Mouse (Mus musculus) CH12.LX (cell line): ENCODE measurements at regions not wholly inside any gene's neighbourhood (a gene's known extent, or its start where the extent isn't known, plus 50 kb on each side); places are given as distances from the start of the nearest gene placed in this dataset.

Experiments
- CTCF ChIP-seq, 2 experiments: IDR thresholded peaks in 1 of 2; conservative IDR thresholded peaks in 1 of 2; 2 replicates each; pipeline ENCODE4 v1.5.1; 2011 to 2012; ENCODE audit warnings: low read depth in 2 of 2, low read length in 2 of 2, improper control_type of control experiment in 1 of 2, inconsistent platforms in 1 of 2, mild to moderate bottlenecking in 1 of 2, moderate library complexity in 1 of 2
- EP300 ChIP-seq: IDR thresholded peaks from 2 replicates; pipeline ENCODE4 v1.6.1; 2011; ENCODE audit warnings: low read length, improper control_type of control experiment
- GABPA ChIP-seq: IDR thresholded peaks from 2 replicates; pipeline ENCODE4 v1.6.1; 2012; ENCODE audit warnings: low read depth, low read length, improper control_type of control experiment, inconsistent platforms; ENCODE audit not compliant: insufficient replicate concordance
- HCFC1 ChIP-seq: IDR thresholded peaks from 2 replicates; pipeline ENCODE4 v1.6.1; 2012; ENCODE audit warnings: low read depth, mild to moderate bottlenecking, inconsistent platforms, low read length, improper control_type of control experiment
- MAFK ChIP-seq: IDR thresholded peaks from 2 replicates; pipeline ENCODE4 v1.6.1; 2011; ENCODE audit warnings: low read length, improper control_type of control experiment; ENCODE audit not compliant: insufficient replicate concordance
- NRF1 ChIP-seq: IDR thresholded peaks from 2 replicates; pipeline ENCODE4 v1.6.1; 2014; ENCODE audit warnings: low read depth, mild to moderate bottlenecking, inconsistent platforms, low read length, improper control_type of control experiment, moderate library complexity
- POLR2A ChIP-seq: IDR thresholded peaks from 2 replicates; pipeline ENCODE4 v1.6.1; 2011; ENCODE audit warnings: low read depth, mild to moderate bottlenecking, improper control_type of control experiment, low read length
- POLR2AphosphoS2 ChIP-seq: IDR thresholded peaks from 2 replicates; pipeline ENCODE4 v1.6.1; 2011; ENCODE audit warnings: low read depth, low read length, improper control_type of control experiment
- USF1 ChIP-seq: IDR thresholded peaks from 2 replicates; pipeline ENCODE4 v1.6.1; 2014; ENCODE audit warnings: low read depth, mild to moderate bottlenecking, inconsistent platforms, low read length, improper control_type of control experiment
- USF2 ChIP-seq: conservative IDR thresholded peaks from 2 replicates; pipeline ENCODE4 v1.6.1; 2011; ENCODE audit warnings: low read depth, low read length, improper control_type of control experiment

GRCm38 (mm10) chr13:112116101-112116726, 172.0 kb upstream of the Ankrd55 start:
- TF ChIP-seq MAFK: no peak
- no peak for TF ChIP-seq EP300
- no peak for TF ChIP-seq POLR2A
- TF ChIP-seq CTCF (conservative IDR thresholded peaks at IDR 0.05 in 1 of 2, IDR thresholded peaks at IDR 0.05 in 1 of 2; ENCODE audit: low read depth in 2 of 2, low read length in 2 of 2): no peak
- no peak for TF ChIP-seq USF2
- no peak for TF ChIP-seq NRF1
- TF ChIP-seq GABPA: no peak
- TF ChIP-seq POLR2AphosphoS2: no peak
- no peak for TF ChIP-seq USF1
- no peak for TF ChIP-seq HCFC1
